Mouse (Mus musculus) adrenal gland, adult 18-20 months (tissue): Measurements from ENCODE around the gene Lifr. TPM values are rescaled to one million over a fixed set of nuclear protein-coding genes. Genes with fewer than 3 reads are reported as not detected.

Source experiments
- DNase-seq, 2 experiments: peaks; one replicate each; pipeline ENCODE4 v3.0.0; 2021 to 2022; ENCODE audit warnings: low spot score in 2 of 2
- total RNA-seq, 2 experiments: library from RNA; stranded (reverse); gene quantifications; 1 replicate in 1 of 2; 2 replicates in 1 of 2; pipeline ENCODE4 v1.2.3; 2021

Gene Lifr
- total RNA-seq, 2 experiments from 2014 or later: 39.1 to 43.0 TPM

- no peak for DNase-seq
Observed at GRCm38 (mm10) chr15:7079631-7080337, 10.6 kb upstream of the Lifr start.

GRCm38 (mm10) chr15:7080916-7081626 lies 9.3 kb upstream of the Lifr start:
- DNase-seq: no peak

- DNase-seq: no peak
Observed at GRCm38 (mm10) chr15:7081795-7082194, 8.6 kb upstream of the Lifr start.

- DNase-seq: no peak
Observed at GRCm38 (mm10) chr15:7082901-7083300, 7.5 kb upstream of the Lifr start.

GRCm38 (mm10) chr15:7084780-7085497 lies 5.5 kb upstream of the Lifr start:
- no peak for DNase-seq

- no peak for DNase-seq
Observed at GRCm38 (mm10) chr15:7088691-7089090, 1.7 kb upstream of the Lifr start.

GRCm38 (mm10) chr15:7092321-7092720 lies 1.9 kb downstream of the Lifr start:
- DNase-seq: no peak

GRCm38 (mm10) chr15:7099406-7099805 lies 9.0 kb downstream of the Lifr start:
- no peak for DNase-seq

GRCm38 (mm10) chr15:7100226-7100625 lies 9.8 kb downstream of the Lifr start:
- no peak for DNase-seq

- DNase-seq: no peak
Observed at GRCm38 (mm10) chr15:7103051-7103450, 12.6 kb downstream of the Lifr start.

GRCm38 (mm10) chr15:7105224-7105623 lies 14.8 kb downstream of the Lifr start:
- no peak for DNase-seq

GRCm38 (mm10) chr15:7108160-7108559 lies 17.7 kb downstream of the Lifr start:
- no peak for DNase-seq

- DNase-seq: no peak
Observed at GRCm38 (mm10) chr15:7112227-7112907, 22.0 kb downstream of the Lifr start.

- DNase-seq: no peak
Observed at GRCm38 (mm10) chr15:7113906-7114305, 23.5 kb downstream of the Lifr start.

GRCm38 (mm10) chr15:7115326-7116003 lies 25.1 kb downstream of the Lifr start:
- no peak for DNase-seq

- DNase-seq: no peak
Observed at GRCm38 (mm10) chr15:7116216-7116615, 25.8 kb downstream of the Lifr start.

GRCm38 (mm10) chr15:7116699-7117098 lies 26.3 kb downstream of the Lifr start:
- no peak for DNase-seq

GRCm38 (mm10) chr15:7117944-7118343 lies 27.5 kb downstream of the Lifr start:
- DNase-seq: no peak

- DNase-seq: no peak
Observed at GRCm38 (mm10) chr15:7118849-7119248, 28.4 kb downstream of the Lifr start.

- no peak for DNase-seq
Observed at GRCm38 (mm10) chr15:7119930-7120512, 29.6 kb downstream of the Lifr start.
